Comparison of ENCODE assay signal across 28 mouse cellular contexts in the genomic region with DNA sequence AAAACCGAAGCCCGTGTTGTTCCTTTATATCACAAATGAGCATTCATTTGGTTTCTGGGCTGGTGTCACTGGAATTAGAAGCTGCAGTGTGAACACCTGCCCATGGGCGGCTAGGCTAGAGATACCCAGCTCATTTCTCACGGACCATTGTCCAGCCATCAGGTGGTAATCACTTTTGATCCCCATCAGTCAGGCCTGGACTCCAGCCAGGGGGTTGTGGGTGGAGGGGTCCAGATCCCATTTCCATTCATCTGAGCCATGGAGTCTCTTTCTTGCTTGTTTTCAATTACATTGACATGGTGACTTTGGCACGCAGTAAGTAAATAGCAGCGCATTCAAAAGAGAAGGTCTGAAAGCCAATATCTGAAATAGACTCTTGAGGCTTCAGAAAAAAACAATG.
DNase-seq lines count a peak whose midpoint lies in the region; ATAC-seq lines count a peak whose summit lies in the region.
"Had no signal": no experiment of that assay in that cellular context is flagged by ENCODE, and none has a peak within 500 bp of the region (broad histone marks: within the 10 kb centered on the region; RNA-seq: fewer than 3 reads in every experiment).

No protein-coding gene starts in this region.

- H3K27ac ChIP-seq in midbrain, embryonic 14.5 days (replicated peaks; ENCODE audit: low read depth, low read length): no peak overlapping the region
- no peak overlapping the region for H3K27ac ChIP-seq in midbrain, embryonic 13.5 days
- H3K27ac ChIP-seq in hindbrain, embryonic 16.5 days (ENCODE audit: low read depth, low read length): no peak overlapping the region
- H3K27ac ChIP-seq: embryonic facial prominence, embryonic 13.5 days; forebrain, embryonic 13.5 days; gastrocnemius, adult 2 months; heart, embryonic 15.5 days; intestine, embryonic 15.5 days; layer of hippocampus, adult 2 months; liver, embryonic 14.5 days; lung, embryonic 15.5 days; neural tube, embryonic 12.5 days had no signal

- no peak overlapping the region for H3K4me2 ChIP-seq in midbrain, embryonic 14.5 days (ENCODE audit: low read length)
- no peak overlapping the region for H3K4me2 ChIP-seq in midbrain, embryonic 13.5 days (replicated peaks)
- no peak overlapping the region for H3K4me2 ChIP-seq in hindbrain, embryonic 16.5 days (ENCODE audit: low read length)
- H3K4me2 ChIP-seq: embryonic facial prominence, embryonic 13.5 days; forebrain, embryonic 13.5 days; heart, embryonic 15.5 days; intestine, embryonic 15.5 days; lung, embryonic 15.5 days; neural tube, embryonic 12.5 days had no signal

- H3K27me3 ChIP-seq in midbrain, embryonic 14.5 days (ENCODE audit: control insufficient read depth, insufficient read depth, low read length): no peaks in the 10 kb centered on the region
- H3K27me3 ChIP-seq in midbrain, embryonic 13.5 days: no peaks in the 10 kb centered on the region
- H3K27me3 ChIP-seq in hindbrain, embryonic 16.5 days (replicated peaks; ENCODE audit: control insufficient read depth, insufficient read depth, low read length): no peaks in the 10 kb centered on the region
- H3K27me3 ChIP-seq: embryonic facial prominence, embryonic 13.5 days; forebrain, embryonic 13.5 days; heart, embryonic 15.5 days; intestine, embryonic 15.5 days; lung, embryonic 15.5 days; megakaryocyte, embryonic 14.5 days; neural tube, embryonic 12.5 days had no signal

- WGBS in midbrain, embryonic 14.5 days: 46% methylated on average over 6 of the region's 6 CpGs
- WGBS in midbrain, embryonic 13.5 days: 53% methylated on average over 6 of the region's 6 CpGs
- WGBS in hindbrain, embryonic 16.5 days: 42% methylated on average over 6 of the region's 6 CpGs

- no peaks in the 10 kb centered on the region for H3K4me1 ChIP-seq in midbrain, embryonic 14.5 days (ENCODE audit: control insufficient read depth, insufficient read depth, low read length)
- peaks cover 5% of the 10 kb centered on the region; the same call in 1 of the 2 replicates for H3K4me1 ChIP-seq in midbrain, embryonic 13.5 days (replicated peaks)
- 0 out of 2 replicates have a peak, but pooled peaks cover 2% of the 10 kb centered on the region for H3K4me1 ChIP-seq in hindbrain, embryonic 16.5 days (ENCODE audit: control insufficient read depth, insufficient read depth, low read depth, low read length)
- H3K4me1 ChIP-seq: embryonic facial prominence, embryonic 13.5 days; heart, embryonic 15.5 days; intestine, embryonic 15.5 days; lung, embryonic 15.5 days; megakaryocyte, embryonic 14.5 days; neural tube, embryonic 12.5 days had no signal

- H3K9me3 ChIP-seq in midbrain, embryonic 14.5 days (ENCODE audit: control insufficient read depth, low read length): no peaks in the 10 kb centered on the region
- H3K9me3 ChIP-seq in midbrain, embryonic 13.5 days: no peaks in the 10 kb centered on the region
- H3K9me3 ChIP-seq in hindbrain, embryonic 16.5 days (ENCODE audit: control insufficient read depth, low read length): no peaks in the 10 kb centered on the region; the same call in 1 of the 2 replicates
- H3K9me3 ChIP-seq: embryonic facial prominence, embryonic 13.5 days; forebrain, embryonic 13.5 days; heart, embryonic 15.5 days; intestine, embryonic 15.5 days; lung, embryonic 15.5 days; megakaryocyte, embryonic 14.5 days; neural tube, embryonic 12.5 days had no signal

- DNase-seq in cerebellum, postnatal 10 days: peak; percentile 91
- no peak for DNase-seq in cerebellum, postnatal 36 days
- DNase-seq in midbrain, embryonic 14.5 days: peak; percentile 51
- DNase-seq in Muller cell, postnatal 12 days (ENCODE audit: inconsistent ontology term): peak; percentile 41
- DNase-seq in lung, adult 18-20 months: no peak
- no peak for DNase-seq in left cerebral cortex, postnatal 10 days (ENCODE audit: extremely low spot score in 1 of 2, low spot score in 2 of 2)
- DNase-seq: adrenal gland, postnatal 25 days; cerebellum, adult 9-11 months; gastrocnemius, adult 2 months; heart, postnatal 4 days; kidney, adult 8-10 months; kidney, postnatal 25 days; layer of hippocampus, postnatal 36 days; lung, postnatal 36 days; right cerebral cortex, postnatal 14 days; spleen, adult 18-20 months; thymus, postnatal 14 days had no signal

- ATAC-seq in midbrain, embryonic 14.5 days (ENCODE audit: low FRiP score, low TSS enrichment): peak; percentile 40; the same call in 1 of the 2 replicates
- no peak for ATAC-seq in midbrain, embryonic 13.5 days
- ATAC-seq in hindbrain, embryonic 16.5 days: peak; percentile 72
- ATAC-seq: forebrain, embryonic 13.5 days; intestine, embryonic 15.5 days had no signal

- H3K36me3 ChIP-seq in midbrain, embryonic 14.5 days (ENCODE audit: control insufficient read depth, insufficient read depth, low read length): no peaks in the 10 kb centered on the region
- no peaks in the 10 kb centered on the region for H3K36me3 ChIP-seq in midbrain, embryonic 13.5 days
- H3K36me3 ChIP-seq in hindbrain, embryonic 16.5 days (ENCODE audit: control insufficient read depth, insufficient read depth, low read length): no peaks in the 10 kb centered on the region
- H3K36me3 ChIP-seq: embryonic facial prominence, embryonic 13.5 days; heart, embryonic 15.5 days; intestine, embryonic 15.5 days; lung, embryonic 15.5 days; neural tube, embryonic 12.5 days had no signal

- no peak overlapping the region for H3K4me3 ChIP-seq in midbrain, embryonic 14.5 days (replicated peaks; ENCODE audit: low read depth, low read length)
- H3K4me3 ChIP-seq in midbrain, embryonic 13.5 days (replicated peaks): no peak overlapping the region
- no peak overlapping the region for H3K4me3 ChIP-seq in hindbrain, embryonic 16.5 days (ENCODE audit: low read length)
- H3K4me3 ChIP-seq: embryonic facial prominence, embryonic 13.5 days; forebrain, embryonic 13.5 days; gastrocnemius, adult 2 months; heart, embryonic 15.5 days; intestine, embryonic 15.5 days; layer of hippocampus, adult 2 months; lung, embryonic 15.5 days; megakaryocyte, embryonic 14.5 days; neural tube, embryonic 12.5 days had no signal

- H3K9ac ChIP-seq in midbrain, embryonic 14.5 days (replicated peaks; ENCODE audit: low read length): no peak overlapping the region
- no peak overlapping the region for H3K9ac ChIP-seq in midbrain, embryonic 13.5 days (replicated peaks)
- no peak overlapping the region for H3K9ac ChIP-seq in hindbrain, embryonic 16.5 days (ENCODE audit: low read depth, low read length)
- H3K9ac ChIP-seq: embryonic facial prominence, embryonic 13.5 days; forebrain, embryonic 13.5 days; heart, embryonic 15.5 days; intestine, embryonic 15.5 days; liver, embryonic 14.5 days; lung, embryonic 15.5 days; neural tube, embryonic 12.5 days had no signal

- intact Hi-C loops in left cerebral cortex, postnatal 10 days (cut with DNase I): no loop called here

Comparison
In these comparisons a context has a peak if more than half of its experiments do, and no peak if none do; other contexts are left out.
1. DNase-seq: peak in cerebellum, postnatal 10 days (2 of 2), midbrain, embryonic 14.5 days (single experiment) and Muller cell, postnatal 12 days (single experiment); none in cerebellum, postnatal 36 days (0 of 2), lung, adult 18-20 months (0 of 2) and left cerebral cortex, postnatal 10 days (0 of 2).